Mouse (Mus musculus): ENCODE data around the gene Tgfbr3.
"Not testable (repeated sequence)": the region's sequence is repeated elsewhere in the genome, so short reads cannot be mapped to it uniquely, and the experiment has no call there.

Tgfbr3 gene

GRCm38 (mm10) chr5:107276186-107276585, 13.2 kb downstream of the Tgfbr3 start:
- no peak for DNase-seq

GRCm38 (mm10) chr5:107272252-107273028, 17.0 kb downstream of the Tgfbr3 start:
- DNase-seq = peak; percentile 46

DNA sequence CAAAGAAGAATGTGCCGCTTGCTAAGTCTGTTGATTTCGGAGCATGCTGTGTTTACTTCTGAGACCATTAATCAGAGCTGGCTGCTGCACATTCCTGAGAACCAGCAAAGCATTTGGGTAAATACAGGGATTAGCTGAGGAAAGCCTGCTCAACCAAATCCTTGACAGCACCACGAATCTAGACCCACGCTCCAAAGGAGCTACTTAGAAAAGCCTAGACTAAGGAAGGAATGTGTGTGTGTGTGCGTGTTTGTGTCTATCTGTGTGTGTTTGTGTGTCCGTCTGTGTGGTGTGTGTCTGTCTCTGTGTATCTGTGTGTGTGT, 20.5 kb downstream of the Tgfbr3 start:
- DNase-seq = peak; percentile 52

- DNase-seq = peak; percentile 59
Measured at GRCm38 (mm10) chr5:107268121-107269005, 21.1 kb downstream of the Tgfbr3 start.

DNA sequence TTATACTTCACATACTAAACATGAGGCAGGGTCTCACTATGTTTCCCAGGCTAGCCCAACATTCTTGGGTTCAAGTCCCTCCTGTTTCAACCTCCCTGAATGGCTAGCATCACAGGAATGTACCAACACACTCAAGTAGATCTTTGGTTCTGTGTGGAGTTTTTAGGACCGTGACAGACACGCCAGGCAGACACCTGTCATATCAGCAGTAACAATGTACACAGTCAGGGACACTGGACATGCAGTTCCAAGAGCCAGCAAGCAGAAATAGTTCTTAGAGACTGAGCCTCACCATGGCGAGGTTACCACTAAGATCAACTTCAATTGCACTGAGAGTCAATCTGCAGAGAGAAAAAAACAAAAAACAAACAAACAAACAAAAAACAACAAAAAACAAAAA, 22.9 kb downstream of the Tgfbr3 start:
- DNase-seq = no peak

GRCm38 (mm10) chr5:107264426-107265360, 24.7 kb downstream of the Tgfbr3 start:
- no peak for DNase-seq

GRCm38 (mm10) chr5:107263836-107264235, 25.6 kb downstream of the Tgfbr3 start:
- no peak for DNase-seq

DNA sequence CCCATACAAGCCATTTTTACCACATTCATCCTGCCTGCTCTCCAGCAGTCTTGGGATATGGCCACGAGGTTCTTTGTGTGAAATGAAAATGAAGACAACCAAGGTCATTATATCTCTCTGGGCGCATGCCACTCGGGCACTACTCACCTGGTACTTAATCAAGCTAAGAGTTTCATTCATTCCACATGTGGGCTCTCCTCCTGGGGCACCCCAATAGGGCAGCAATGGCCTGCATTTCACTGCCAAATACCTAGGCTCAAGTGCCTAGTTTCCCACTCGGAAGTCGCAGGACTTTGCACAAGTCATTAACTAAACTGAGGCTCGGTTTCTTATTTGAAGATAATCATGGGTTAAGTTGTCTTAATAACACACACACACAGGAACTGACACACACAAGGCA, 27.5 kb downstream of the Tgfbr3 start:
- no peak for DNase-seq

DNA sequence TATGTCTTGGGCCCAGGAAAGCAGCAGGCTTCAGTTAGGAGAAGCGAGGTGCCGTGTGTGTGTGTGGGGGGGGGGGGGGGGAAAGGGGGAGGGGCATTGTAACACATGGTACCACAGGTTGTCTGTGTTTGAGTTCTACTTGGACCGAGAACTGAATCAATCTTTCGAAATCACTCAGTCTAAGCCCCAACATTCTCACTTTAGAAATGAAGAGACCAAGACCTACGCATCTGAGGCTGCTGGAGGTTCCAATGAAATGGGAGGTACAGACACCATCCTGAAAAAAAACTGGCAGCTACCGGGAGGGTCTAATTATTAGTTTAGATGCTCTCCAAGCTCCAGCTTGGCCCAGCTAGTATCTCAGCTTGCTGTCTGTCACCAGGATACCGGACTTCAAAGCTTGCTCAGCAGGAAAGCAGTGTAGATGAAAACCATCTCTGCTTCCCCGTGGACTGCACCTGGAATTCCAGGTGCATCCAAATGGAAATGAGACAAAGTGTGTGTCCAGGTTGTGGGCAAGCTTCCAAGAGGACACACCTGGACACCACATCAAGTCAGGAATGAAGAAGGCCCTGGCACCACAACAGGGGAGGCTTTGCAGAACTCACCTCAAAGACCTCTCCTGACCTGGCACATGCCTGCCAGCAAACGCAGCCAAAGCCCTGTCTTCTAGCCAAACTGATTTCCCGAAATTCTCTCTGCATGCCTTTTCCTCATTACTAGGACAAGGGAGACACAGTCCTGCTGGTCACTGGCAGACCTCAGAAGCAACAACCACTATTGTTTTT, 28.5 kb downstream of the Tgfbr3 start:
- no peak for DNase-seq

DNA sequence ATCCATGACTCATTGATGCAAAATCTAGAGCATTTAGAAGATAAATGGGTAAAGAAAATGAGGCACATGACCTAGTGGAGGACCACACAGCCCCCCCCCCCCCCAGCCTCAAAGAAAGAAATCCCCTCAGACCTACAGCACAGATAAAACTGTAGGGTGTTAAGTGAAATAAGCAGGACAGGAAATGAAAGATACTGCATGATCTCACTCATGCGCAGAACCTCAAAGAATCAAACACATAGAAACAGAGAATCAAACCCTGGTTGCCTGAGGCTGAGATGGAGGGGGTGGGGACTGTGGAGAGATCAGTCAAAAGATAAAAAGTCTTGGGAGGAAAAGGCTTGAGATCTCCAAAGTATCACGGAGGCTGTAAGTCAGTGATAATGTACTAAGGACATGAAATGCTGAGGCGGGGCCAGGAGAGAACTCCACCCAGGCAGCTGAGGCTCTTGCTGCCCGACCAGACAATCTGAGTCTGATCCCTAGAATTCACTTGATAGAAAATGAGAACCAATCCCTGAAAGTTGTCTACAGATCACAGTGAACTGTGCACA, 29.9 kb downstream of the Tgfbr3 start:
- no peak for DNase-seq

- DNase-seq = no peak
Measured at GRCm38 (mm10) chr5:107253395-107253794, 36.0 kb downstream of the Tgfbr3 start.

DNA sequence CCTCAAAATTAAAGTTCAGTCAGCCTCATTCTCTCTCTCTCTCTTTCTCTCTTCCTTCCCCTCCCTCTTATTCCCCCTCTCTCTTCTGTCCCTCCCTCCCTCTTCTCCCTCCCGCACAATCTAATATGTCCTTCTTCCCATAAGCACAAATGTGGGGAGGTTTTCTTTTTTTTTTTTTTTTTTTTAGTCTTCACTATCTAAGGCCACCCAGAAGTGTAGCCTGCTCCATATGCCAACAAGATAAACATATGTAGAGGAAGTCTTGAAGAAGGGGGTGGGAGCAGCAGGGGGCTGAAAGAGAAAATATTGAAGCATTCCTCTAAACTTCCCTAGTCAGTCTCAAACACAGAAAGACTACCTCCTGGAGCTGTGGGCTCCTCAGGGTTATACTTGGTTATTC, 37.0 kb downstream of the Tgfbr3 start:
- DNase-seq = no peak

- DNase-seq = peak; percentile 66
Measured at GRCm38 (mm10) chr5:107251751-107252305, 37.6 kb downstream of the Tgfbr3 start.

DNA sequence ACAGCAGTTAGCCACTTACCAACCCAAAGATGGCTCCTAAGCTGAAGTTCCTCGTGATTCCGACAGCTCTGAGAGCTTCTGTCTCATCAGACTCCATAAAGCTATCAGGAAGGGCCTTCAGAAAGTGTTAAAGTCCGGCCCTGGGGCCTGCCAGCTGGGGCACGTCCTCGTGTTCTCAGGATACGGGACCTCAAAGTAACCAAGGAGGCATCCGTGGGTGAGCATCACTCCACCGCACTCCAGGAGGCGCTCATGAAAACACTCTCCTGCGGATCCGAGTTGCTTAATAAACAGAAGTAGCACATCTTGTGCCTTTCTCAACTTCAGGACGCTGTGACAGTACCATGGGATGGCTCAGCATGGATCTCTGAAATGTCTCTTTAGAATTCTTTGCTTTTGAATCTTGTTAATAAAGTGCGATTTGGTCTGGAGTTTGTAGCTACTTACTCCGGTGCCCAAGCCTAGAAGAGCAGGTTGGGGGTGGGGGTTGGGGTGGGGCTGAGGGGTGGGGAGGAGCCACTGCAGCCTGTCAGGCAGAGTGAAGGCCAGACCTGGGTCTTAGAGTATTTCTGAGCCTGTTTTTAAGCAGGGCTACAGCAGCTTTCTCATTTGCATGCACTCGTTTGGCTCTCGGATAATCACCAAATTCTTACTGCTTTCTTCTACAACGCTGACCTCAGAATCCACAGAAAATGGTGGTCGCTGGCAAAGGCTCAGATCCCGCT, 38.7 kb downstream of the Tgfbr3 start:
- DNase-seq = no peak

DNA sequence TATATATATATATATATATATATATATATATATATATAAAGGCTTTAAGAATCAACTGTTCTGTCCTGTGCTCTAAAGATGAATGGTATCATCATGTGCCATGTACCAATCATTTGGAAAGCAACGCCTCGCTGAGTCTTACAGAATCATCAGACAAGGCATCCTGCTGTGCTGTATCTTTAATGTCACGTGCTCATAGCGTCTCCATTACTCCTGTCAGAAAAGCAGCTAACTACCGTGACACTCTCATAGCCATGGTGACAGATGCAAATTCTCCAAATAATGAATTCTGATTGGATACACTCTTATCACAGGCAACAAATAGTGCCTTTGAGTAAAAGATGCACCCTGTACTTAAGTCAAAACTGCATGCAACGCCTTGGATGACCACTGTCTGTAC, 40.7 kb downstream of the Tgfbr3 start:
- DNase-seq = no peak

GRCm38 (mm10) chr5:107248302-107248701, 41.1 kb downstream of the Tgfbr3 start:
- not testable (repeated sequence) for DNase-seq

DNA sequence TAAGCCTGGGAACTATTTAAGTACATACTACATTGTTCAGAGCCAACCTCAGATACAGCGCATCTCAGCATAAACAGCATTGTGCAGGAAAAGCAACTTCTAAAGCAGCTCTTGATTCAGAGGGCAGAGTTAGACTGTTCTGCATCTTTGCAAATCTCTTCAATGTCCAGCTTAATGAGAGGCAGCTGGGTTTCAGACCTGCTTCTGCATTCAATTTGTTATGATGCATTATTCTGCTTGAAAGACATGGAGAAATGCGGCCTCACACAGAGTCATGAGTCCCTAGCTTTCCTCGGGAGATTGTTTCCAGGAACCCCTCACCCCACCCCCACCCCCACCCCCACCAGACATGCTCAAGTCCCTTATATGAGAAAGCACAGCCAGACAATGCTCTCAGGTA, 41.6 kb downstream of the Tgfbr3 start:
- no peak for DNase-seq

- no peak for DNase-seq
Measured at GRCm38 (mm10) chr5:107243445-107243844, 46.0 kb downstream of the Tgfbr3 start.

DNA sequence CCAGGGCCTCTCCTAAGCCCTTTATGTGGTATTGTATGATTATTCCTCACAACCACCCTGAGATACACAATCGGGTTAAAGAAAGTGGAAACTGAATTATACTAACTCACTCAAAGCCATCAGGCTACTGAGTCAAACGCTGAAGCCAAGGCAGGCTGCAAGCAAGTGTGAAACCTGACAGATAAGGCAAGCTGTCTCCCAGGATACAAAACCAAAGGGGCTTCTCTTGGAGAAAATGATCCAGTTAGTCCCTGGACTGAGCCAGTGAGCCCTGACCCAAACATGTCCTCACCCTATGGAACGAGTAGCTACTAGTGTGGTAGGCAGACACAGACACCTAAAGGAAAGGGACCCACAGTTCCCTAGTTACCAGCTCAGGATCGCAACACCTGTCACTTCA, 46.4 kb downstream of the Tgfbr3 start:
- DNase-seq = no peak

DNA sequence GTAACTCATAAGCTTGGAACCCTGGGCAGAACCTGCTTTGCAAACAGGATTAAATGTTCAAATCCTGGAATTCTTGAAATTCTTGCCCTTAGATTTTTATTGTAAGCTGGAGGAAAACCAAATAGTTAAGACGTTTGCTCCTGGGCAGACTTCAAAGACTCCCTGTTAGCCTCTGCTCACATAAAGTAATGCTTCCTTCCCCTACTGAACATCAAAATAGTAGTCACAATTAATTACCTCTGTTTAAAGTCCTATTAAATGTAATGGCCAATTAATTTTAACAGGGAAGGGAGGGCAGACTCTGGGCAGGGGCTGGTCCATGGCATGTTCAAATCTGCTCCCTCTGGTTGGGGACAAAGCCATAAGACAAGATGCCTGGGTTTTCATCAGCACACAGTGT, 49.2 kb downstream of the Tgfbr3 start:
- no peak for DNase-seq

DNA sequence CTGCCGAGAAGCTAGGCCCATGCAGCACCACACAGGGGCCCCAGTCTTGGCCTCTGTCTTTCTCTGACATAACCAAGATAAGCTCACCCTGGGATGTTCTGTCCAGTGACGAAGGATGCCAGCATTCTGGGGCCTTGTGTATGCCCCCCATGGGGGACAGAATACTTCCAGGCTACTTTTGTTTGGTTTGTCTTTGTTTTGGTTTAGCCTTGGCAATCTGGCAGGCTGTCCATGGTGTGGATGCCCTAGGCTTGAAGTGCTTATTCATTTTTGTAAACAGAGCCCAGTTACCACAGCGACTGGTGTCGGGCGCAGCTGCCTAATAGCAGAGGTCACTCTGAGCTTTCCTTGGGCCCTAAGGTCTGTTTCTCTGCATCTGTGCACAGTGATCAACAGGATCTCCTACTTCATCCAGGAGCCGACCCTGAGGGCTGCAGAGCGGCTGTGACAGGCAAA, 51.4 kb downstream of the Tgfbr3 start:
- DNase-seq = no peak
